Mouse (Mus musculus) embryonic facial prominence, embryonic 11.5 days (tissue): ENCODE results near the gene Tex44. TPM values are rescaled to one million over a fixed set of nuclear protein-coding genes. Genes with fewer than 3 reads are reported as not detected.

ENCODE experiments used
- ATAC-seq: fragments of 200-750 bp; cut with Nextera tagmentation; replicated peaks from 2 replicates; pipeline ENCODE4 v1.8.0; 2017; ENCODE audit warnings: low read depth; ENCODE audit not compliant: insufficient number of reproducible peaks, low FRiP score, low TSS enrichment
- DNase-seq: peaks from one replicate; pipeline ENCODE4 v3.0.0-alpha.2; 2015; ENCODE audit warnings: low spot score
- H3K27ac ChIP-seq: fragments of 300-500 bp; sonication (generic); replicated peaks from 2 replicates; pipeline ENCODE4 v1.5.1; 2014; ENCODE audit warnings: mild to moderate bottlenecking, low read depth, low read length, control low read depth
- H3K27me3 ChIP-seq: fragments of 300-500 bp; sonication (generic); 2 replicates; pipeline ENCODE4 v1.6.1; 2014; ENCODE audit warnings: mild to moderate bottlenecking, low read length, moderate library complexity, mixed read lengths; ENCODE audit not compliant: control insufficient read depth, insufficient read depth
- H3K36me3 ChIP-seq: fragments of 300-500 bp; sonication (generic); replicated peaks from 2 replicates; pipeline ENCODE4 v1.6.1; 2014; ENCODE audit warnings: low read depth, mild to moderate bottlenecking, low read length, moderate library complexity, mixed read lengths; ENCODE audit not compliant: control insufficient read depth, insufficient read depth
- H3K4me1 ChIP-seq: fragments of 300-500 bp; sonication (generic); 2 replicates; pipeline ENCODE4 v1.6.1; 2014; ENCODE audit warnings: low read length, mixed read lengths; ENCODE audit not compliant: control insufficient read depth, insufficient read depth
- H3K4me2 ChIP-seq: fragments of 300-500 bp; sonication (generic); 2 replicates; pipeline ENCODE4 v1.6.1; 2014; ENCODE audit warnings: low read depth, mild to moderate bottlenecking, control low read depth, low read length, moderate library complexity
- H3K4me3 ChIP-seq: fragments of 300-500 bp; sonication (generic); 2 replicates; pipeline ENCODE4 v1.5.1; 2014; ENCODE audit warnings: low read depth, low read length, control low read depth
- H3K9ac ChIP-seq: fragments of 300-500 bp; sonication (generic); replicated peaks from 2 replicates; pipeline ENCODE4 v1.6.1; 2014; ENCODE audit warnings: mild to moderate bottlenecking, control low read depth, low read length
- H3K9me3 ChIP-seq: fragments of 300-500 bp; sonication (generic); replicated peaks from 2 replicates; pipeline ENCODE4 v1.6.1; 2016; ENCODE audit warnings: mild to moderate bottlenecking, low read length, inconsistent platforms, mixed read lengths; ENCODE audit not compliant: control insufficient read depth
- WGBS: fragments of 180-500 bp; shearing (Covaris S2); extraction: QIAGEN DNeasy Blood & Tissue Kit; methylation state at CpG from one replicate; pipeline ENCODE4 v1.1.7; 2014; 5-methylcytosine and 5-hydroxymethylcytosine counted together
- polyA plus RNA-seq: library from polyadenylated mRNA; unstranded; fragments of >200 nt; fragmentation: Nextera tagmentation; extraction: Ambion mirVana; gene quantifications from 2 replicates; pipeline ENCODE4 v1.2.1, GENCODE M21; 2014

Gene Tex44
- polyA plus RNA-seq, 1 experiment from 2014 or later, result not detected

DNA sequence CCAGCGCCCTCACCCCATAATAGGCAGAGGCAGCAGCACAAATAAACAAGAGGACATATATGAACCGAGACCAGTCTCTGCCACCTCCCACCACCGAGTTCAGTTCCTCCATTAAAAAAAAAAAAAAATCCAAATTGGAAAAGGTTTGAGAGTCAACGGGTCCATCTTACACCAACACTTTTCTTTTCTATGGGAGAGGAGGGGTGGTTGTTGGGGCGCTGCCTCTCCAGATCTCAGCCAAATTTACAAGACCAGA, 15.5 kb downstream of the Tex44 start:
- Histone ChIP-seq H3K9me3 (no peaks in the 10 kb centered on the region), H3K36me3 (no peaks in the 10 kb centered on the region), H3K4me1 (no peaks in the 10 kb centered on the region), H3K27me3 (no peaks in the 10 kb centered on the region), H3K27ac (peak overlapping the region; percentile 88), H3K9ac (peak overlapping the region; percentile 82), H3K4me2 (peak overlapping the region; percentile 84), H3K4me3 (peak overlapping the region; percentile 34)
- ATAC-seq (peak; percentile 1), DNase-seq (no peak)
- 0% methylated on average over 5 of the region's 5 CpGs for WGBS

DNA sequence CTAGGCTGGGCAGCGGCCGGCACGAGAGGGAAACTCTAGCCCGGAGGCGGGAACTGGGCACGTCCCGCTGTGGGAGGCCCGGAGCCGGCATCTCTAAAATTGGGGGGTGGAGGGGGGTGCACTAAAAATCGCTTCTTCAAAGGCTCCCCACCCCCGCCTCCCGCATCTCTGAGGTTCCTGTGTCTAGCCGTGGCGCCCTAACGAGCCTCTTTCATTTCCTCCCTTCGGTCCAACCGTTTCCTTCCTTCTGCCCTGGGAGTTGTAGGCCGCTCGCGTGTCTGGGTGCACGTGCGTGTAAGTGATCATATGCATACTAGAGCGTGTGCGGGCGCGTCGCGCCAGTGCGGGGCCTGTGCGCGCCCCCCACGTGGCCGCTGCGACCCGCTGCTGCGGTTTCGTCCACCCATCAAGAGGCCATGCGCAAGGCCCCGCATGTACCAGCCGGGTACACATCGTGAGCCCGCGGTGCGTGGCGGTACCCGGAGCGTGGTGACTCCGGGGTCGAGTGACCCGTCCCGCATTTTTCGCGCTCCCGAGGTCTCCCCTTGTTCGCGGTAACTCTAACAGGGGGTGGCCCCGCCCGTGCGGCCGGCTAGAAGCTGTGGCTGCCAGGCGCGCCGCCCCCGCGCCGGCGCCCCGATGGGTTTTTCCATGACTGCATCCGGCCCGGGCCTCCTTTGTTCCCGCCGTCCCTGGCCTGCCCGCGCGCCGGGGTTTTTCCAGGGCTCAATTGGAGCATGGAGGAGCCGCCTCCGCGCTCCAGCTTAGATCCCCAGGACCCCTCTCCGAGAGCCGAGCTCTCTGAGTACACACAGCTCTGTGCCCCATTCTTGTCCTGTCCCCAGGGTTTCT, 16.1 kb downstream of the Tex44 start:
- DNase-seq, result peak; percentile 88
- Histone ChIP-seq H3K4me2 (peak overlapping the region; percentile 84), H3K9me3 (no peaks in the 10 kb centered on the region), H3K9ac (peak overlapping the region; percentile 82), H3K4me3 (peak overlapping the region; percentile 34), H3K27me3 (no peaks in the 10 kb centered on the region), H3K27ac (peak overlapping the region; percentile 88), H3K36me3 (no peaks in the 10 kb centered on the region), H3K4me1 (no peaks in the 10 kb centered on the region)
- WGBS, result under 1% methylated on average over 81 of the region's 81 CpGs
- ATAC-seq, result peak; percentile 35

DNA sequence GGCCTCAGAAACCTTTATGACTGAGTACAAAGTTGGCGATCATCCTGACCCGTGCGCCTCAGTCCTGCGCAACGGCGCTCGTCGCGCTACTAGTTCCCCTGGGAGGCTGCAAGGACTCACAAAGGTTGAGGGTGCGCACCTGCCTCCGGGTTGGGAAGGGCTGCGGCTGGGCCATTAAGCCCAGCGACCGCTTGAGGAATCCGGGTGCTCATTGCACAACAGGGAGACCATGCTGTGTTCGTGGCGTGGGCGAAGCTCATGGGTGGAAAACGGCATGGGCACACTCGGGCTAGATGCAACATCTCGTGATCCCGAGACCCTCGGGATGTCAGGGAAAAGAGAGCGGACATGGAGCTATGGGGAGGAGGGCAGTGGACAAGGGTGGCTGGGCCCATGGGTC, 16.7 kb downstream of the Tex44 start:
- 3% methylated on average over 24 of the region's 24 CpGs for WGBS
- no peaks in the 10 kb centered on the region for H3K27me3 ChIP-seq
- DNase-seq, result peak; percentile 52
- no peaks in the 10 kb centered on the region for H3K9me3 ChIP-seq
- ATAC-seq, result 0 out of 2 replicates have a peak, but pooled peaks have one; percentile 1
- peak overlapping the region; percentile 88 for H3K27ac ChIP-seq
- H3K36me3 ChIP-seq, result no peaks in the 10 kb centered on the region
- H3K4me3 ChIP-seq, result peak overlapping the region; percentile 34
- H3K4me2 ChIP-seq, result peak overlapping the region; percentile 84
- no peaks in the 10 kb centered on the region for H3K4me1 ChIP-seq
- H3K9ac ChIP-seq, result peak overlapping the region; percentile 82

DNA sequence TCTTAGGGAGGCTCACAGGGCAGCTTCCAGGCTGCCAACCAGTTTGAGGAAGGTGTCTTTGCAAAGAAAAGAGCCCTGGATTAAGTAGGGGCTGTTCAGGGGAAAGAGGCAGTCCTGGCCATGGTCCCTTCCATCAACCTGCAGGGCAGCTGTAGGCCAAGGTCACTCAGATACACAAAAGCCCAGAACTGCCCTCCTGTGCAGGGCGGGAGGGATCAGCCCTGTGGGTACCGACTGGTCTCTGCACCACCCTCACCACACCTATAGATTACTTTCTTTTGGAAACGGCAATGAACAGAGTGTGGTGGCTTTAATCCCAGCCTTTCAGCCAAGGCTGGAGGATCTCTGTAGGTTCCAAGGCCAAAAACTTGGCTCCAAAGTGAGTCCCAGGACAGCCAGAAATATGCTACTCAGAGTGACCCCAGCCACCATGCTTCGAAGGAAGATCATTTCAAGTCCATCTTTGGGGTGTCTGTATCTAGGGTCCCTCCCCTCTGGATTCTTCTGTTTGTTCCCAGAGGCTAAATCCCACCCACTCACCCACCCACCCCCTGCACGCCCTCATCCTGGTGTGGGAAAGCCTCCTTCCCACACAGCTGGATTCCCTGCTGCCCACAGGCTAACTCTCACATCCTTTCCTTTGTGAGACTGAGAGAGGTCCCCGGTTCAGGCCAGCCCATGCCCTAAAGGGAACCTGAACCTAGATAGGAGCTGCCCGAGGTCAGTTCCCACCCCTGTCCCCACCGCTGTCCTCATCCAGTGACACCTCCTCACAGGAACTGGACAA, 17.4 kb downstream of the Tex44 start:
- Histone ChIP-seq H3K9me3 (no peaks in the 10 kb centered on the region), H3K4me2 (peak overlapping the region; percentile 84; the same call in 1 of the 2 replicates), H3K36me3 (no peaks in the 10 kb centered on the region), H3K27ac (peak overlapping the region; percentile 88), H3K9ac (peak overlapping the region; percentile 82), H3K27me3 (no peaks in the 10 kb centered on the region), H3K4me3 (peak overlapping the region; percentile 34; the same call in 1 of the 2 replicates), H3K4me1 (no peaks in the 10 kb centered on the region; the same call in 1 of the 2 replicates)
- DNase-seq (no peak), ATAC-seq (no peak)
- WGBS, result 62% methylated on average over 8 of the region's 8 CpGs

DNA sequence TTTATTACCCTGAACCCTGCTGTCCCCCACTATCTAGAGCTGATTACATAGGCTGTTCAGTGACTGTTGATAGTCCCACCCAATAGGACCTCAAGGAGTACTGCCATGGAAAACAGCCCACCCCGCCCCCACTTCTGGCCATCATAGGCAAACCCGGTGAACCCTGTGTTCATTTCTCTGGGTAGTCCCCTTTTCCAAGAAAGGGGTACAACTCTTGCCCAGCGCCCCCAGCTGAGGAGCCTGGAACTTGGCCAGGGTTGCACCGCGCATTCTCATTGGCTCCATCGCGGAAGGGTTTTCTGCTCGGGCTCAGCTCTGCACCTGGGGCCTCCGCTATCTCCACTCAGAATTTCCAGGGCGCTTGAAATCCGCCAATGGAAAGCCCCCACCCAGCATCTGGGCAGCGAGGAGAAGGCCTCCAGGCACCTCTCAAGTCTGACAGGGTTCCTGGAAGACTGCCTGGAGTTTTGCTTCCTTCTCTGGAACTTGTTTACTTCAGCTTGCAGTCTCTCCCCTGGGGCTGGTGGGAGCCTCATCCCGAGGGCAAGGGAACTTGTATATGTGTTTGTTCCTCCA, 21.6 kb downstream of the Tex44 start:
- DNase-seq (no peak), ATAC-seq (no peak)
- H3K4me2 ChIP-seq, result no peak overlapping the region
- H3K4me3 ChIP-seq, result no peak overlapping the region
- H3K4me1 ChIP-seq, result no peaks in the 10 kb centered on the region; the same call in 1 of the 2 replicates
- no peak overlapping the region; the same call in 1 of the 2 replicates for H3K9ac ChIP-seq
- WGBS, result 44% methylated on average over 13 of the region's 13 CpGs
- H3K36me3 ChIP-seq, result no peaks in the 10 kb centered on the region
- H3K9me3 ChIP-seq, result no peaks in the 10 kb centered on the region
- no peak overlapping the region for H3K27ac ChIP-seq
- no peaks in the 10 kb centered on the region for H3K27me3 ChIP-seq

DNA sequence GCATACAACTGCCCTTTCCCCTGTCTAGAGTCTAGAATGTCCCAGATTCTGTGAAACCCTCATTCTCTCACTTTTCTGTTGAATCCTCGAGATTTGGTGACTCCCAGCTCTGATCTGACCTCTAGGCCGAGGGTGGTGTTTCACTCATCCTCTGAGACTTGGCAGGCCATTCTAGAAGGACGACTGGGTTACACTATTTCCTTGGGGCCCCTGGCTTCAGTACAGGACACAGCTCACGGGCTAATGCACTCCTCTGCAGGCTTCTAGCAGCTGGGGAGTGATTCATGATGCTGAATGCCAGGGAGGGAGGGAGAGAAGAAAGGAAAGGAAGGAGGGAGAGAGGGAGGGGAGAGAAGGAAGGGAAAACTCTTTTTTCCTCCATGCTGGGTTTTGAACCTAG, 22.1 kb downstream of the Tex44 start:
- 45% methylated on average over 4 of the region's 4 CpGs for WGBS
- Histone ChIP-seq H3K27me3 (no peaks in the 10 kb centered on the region), H3K4me2 (no peak overlapping the region), H3K9ac (no peak overlapping the region), H3K27ac (no peak overlapping the region), H3K36me3 (no peaks in the 10 kb centered on the region), H3K4me1 (no peaks in the 10 kb centered on the region; the same call in 1 of the 2 replicates), H3K4me3 (no peak overlapping the region), H3K9me3 (no peaks in the 10 kb centered on the region)
- DNase-seq, result no peak
- no peak for ATAC-seq

DNA sequence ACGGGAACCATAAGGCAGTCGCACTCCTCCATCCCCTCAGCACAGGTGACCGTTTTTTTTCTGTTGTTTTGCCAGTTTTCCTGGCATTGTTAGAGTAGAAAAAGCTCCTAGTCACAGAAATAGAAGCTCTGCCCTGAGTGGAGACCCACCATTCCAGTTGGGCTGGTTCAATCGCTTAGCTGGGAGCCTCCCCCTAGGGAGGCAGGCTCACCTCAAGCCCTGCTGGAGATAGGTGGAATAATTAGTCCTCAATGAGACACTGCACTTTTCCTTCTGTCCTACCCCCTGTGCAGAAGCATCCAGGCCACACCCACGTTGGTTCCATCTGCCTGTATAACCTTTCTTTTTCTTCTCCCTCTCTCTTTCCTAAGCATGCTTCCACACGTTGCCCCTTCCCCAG, 23.8 kb downstream of the Tex44 start:
- H3K4me1 ChIP-seq, result no peaks in the 10 kb centered on the region; the same call in 1 of the 2 replicates
- H3K36me3 ChIP-seq, result no peaks in the 10 kb centered on the region
- no peak overlapping the region for H3K27ac ChIP-seq
- no peak overlapping the region for H3K4me2 ChIP-seq
- H3K27me3 ChIP-seq, result no peaks in the 10 kb centered on the region
- no peak overlapping the region for H3K9ac ChIP-seq
- 42% methylated on average over 6 of the region's 6 CpGs for WGBS
- H3K4me3 ChIP-seq, result no peak overlapping the region
- DNase-seq, result no peak
- no peaks in the 10 kb centered on the region for H3K9me3 ChIP-seq
- ATAC-seq, result no peak
